Mouse (Mus musculus) B cell, adult (primary cell): ENCODE data around the gene Wars2. TPM values are rescaled to one million over a fixed set of nuclear protein-coding genes. Genes with fewer than 3 reads are reported as not detected.

Experiments used
- total RNA-seq: library from RNA; stranded (reverse); gene quantifications from 4 replicates; pipeline ENCODE4 v1.2.4, GENCODE M21; 2023; ENCODE audit not compliant: inconsistent age

Gene Wars2
- total RNA-seq: 9.6 to 12.4 TPM (median 10.3 TPM) in 4 replicates

DNA sequence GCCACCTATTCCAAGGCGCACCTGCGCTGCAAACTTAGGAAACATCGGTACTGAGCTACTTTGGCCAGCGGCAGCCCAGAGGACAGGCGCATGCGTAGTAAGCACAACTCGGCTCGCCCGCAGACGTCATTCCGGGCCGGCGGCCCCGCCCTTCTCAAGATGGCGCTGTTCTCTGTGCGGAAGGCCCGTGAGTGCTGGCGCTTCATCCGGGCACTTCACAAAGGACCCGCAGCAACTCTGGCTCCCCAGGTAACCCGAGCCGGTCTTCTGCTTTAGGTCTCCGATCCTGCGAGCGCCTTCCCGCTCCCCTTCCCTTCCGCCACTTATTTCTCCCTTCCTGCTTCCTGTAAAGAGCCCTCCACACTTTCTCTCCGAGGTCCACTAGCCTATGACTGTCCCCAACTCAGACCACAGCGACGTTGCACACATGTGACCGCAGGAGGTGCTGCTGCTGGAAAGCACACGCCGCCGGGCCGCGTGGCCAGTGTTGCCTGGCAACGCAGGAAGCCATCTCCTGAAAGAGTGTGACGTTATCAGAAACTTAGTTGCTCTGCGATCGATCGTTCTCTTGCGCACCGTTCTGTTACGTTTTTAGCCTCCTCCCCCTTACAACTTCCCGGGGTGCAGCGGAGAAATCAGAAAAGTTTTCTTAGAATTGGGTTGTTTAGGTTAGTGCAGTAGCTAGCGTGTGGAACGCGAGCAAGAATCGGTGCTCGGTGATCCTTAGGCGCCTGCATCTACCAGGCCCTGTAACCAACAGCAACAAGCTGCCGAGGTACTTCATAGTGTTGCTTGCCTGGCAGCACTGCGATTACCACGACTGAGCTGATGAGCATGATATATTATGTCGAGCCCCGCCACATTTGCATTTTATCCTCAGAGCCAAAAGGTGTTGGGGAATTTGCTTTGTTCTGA lies at the start of gene Wars2:
TSS of gene Wars2 (plus strand) at position 129 of the 915 bp plus-strand sequence.

DNA sequence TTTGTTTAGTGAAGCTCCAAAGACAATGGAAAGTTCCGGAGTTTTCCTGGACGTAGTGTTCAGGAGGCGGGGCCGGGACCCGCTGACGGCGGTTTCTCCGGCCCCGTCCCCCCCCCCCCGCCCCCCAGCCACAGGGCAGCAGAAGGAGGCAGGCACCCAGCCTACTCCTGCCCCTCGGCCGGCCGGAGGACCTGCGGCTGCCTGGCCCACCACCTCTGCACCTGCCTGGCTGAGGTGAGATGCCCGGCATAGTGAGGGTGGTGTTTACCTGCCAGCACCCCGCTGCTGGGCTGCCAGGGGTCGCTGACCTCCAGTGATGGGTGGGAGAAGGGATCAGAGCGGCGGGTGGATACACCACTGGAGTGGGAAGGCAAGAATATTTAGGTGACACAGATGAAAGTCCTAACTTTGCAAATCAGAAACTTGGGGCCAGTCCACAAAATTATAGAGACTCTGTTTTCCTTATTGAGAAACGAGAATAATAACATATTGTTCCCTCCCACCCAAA lies 99.4 kb downstream of the Wars2 start, which contains the start of gene Tbx15:
TSS of gene Tbx15 (plus strand) at position 169 of the 508 bp plus-strand sequence.

Other genes with a start within 250 kb of the Wars2 start
- not detected in 4 replicates for gene Hao2, start 247.8 kb upstream of the Wars2 start, total RNA-seq
- gene Tbx15, start 99.3 kb downstream of the Wars2 start, total RNA-seq: not detected in 4 replicates